Mouse (Mus musculus) CD4-positive naive resting alpha-beta T cell, adult 57 days (primary cell): Measurements from ENCODE around the gene Gm38393. TPM values are rescaled to one million over a fixed set of nuclear protein-coding genes. Genes with fewer than 3 reads are reported as not detected.

ENCODE experiments used
- total RNA-seq: library from RNA; stranded (reverse); gene quantifications from one replicate; pipeline ENCODE4 v1.2.4, GENCODE M21; 2023

The Gm38393 gene
- 0.65 TPM for total RNA-seq

GRCm38 (mm10) chr7:60004606-60005330, at the start of gene Gm38393, which contains the start of gene Snurf:
TSS of gene Gm38393 (minus strand) at chr7:60005064.
TSS of gene Snurf (minus strand) at chr7:60005049.

Other genes with a start within 250 kb of the Gm38393 start
- gene Snurf, start within 50 bp of the Gm38393 start, total RNA-seq: 9.8 TPM
- 1.3 TPM for gene Snrpn, start 135.2 kb upstream of the Gm38393 start, total RNA-seq